Mouse (Mus musculus) kidney, postnatal 10 days (tissue): Measurements from ENCODE around the gene Slc38a7.
"Not testable (repeated sequence)": the region's sequence is repeated elsewhere in the genome, so short reads cannot be mapped to it uniquely, and the experiment has no call there.

Experiments
- DNase-seq: peaks from one replicate; pipeline ENCODE4 v3.0.0; 2021; ENCODE audit warnings: mixed read lengths

The Slc38a7 gene

GRCm38 (mm10) chr8:95853102-95853843 lies at the start of gene Slc38a7:
Gene Slc38a7 (minus strand): TSS chr8:95853539.
- DNase-seq: peak; percentile 83

- DNase-seq: peak; percentile 13
These were observed 48.5 kb upstream of the Slc38a7 start for GRCm38 (mm10) chr8:95901864-95902263.

GRCm38 (mm10) chr8:95893701-95894100 lies 40.4 kb upstream of the Slc38a7 start:
- DNase-seq: no peak

- DNase-seq: peak; percentile 94
These were observed 35.2 kb upstream of the Slc38a7 start, which contains the start of gene Got2 for GRCm38 (mm10) chr8:95888285-95889136. Gene Got2 (minus strand): TSS chr8:95888547.

GRCm38 (mm10) chr8:95887578-95888284 lies 34.4 kb upstream of the Slc38a7 start:
- DNase-seq: peak; percentile 91

- peak; percentile 60 for DNase-seq
These were observed 33.6 kb upstream of the Slc38a7 start for GRCm38 (mm10) chr8:95886647-95887577.

- no peak for DNase-seq
These were observed 32.6 kb upstream of the Slc38a7 start for GRCm38 (mm10) chr8:95885966-95886365.

- DNase-seq: no peak
These were observed 32.0 kb upstream of the Slc38a7 start for GRCm38 (mm10) chr8:95885271-95885841.

GRCm38 (mm10) chr8:95884491-95884890 lies 31.2 kb upstream of the Slc38a7 start:
- peak; percentile 51 for DNase-seq

GRCm38 (mm10) chr8:95882191-95882590 lies 28.9 kb upstream of the Slc38a7 start:
- no peak for DNase-seq

- peak; percentile 24 for DNase-seq
These were observed 28.2 kb upstream of the Slc38a7 start for GRCm38 (mm10) chr8:95881576-95881975.

GRCm38 (mm10) chr8:95879823-95880222 lies 26.5 kb upstream of the Slc38a7 start:
- no peak for DNase-seq

GRCm38 (mm10) chr8:95878176-95878962 lies 25.0 kb upstream of the Slc38a7 start:
- DNase-seq: peak; percentile 82

GRCm38 (mm10) chr8:95875270-95875669 lies 21.9 kb upstream of the Slc38a7 start:
- DNase-seq: no peak

- DNase-seq: no peak
These were observed 18.4 kb upstream of the Slc38a7 start for GRCm38 (mm10) chr8:95871690-95872089.

- DNase-seq: not testable (repeated sequence)
These were observed 11.5 kb upstream of the Slc38a7 start for GRCm38 (mm10) chr8:95864851-95865250.

GRCm38 (mm10) chr8:95863761-95864440 lies 10.6 kb upstream of the Slc38a7 start:
- DNase-seq: not testable (repeated sequence)

- DNase-seq: no peak
These were observed 835 bp upstream of the Slc38a7 start for GRCm38 (mm10) chr8:95854174-95854573.

- DNase-seq: peak; percentile 57
These were observed 1.0 kb downstream of the Slc38a7 start for GRCm38 (mm10) chr8:95852290-95852689.

- no peak for DNase-seq
These were observed 3.0 kb downstream of the Slc38a7 start for GRCm38 (mm10) chr8:95850326-95850725.
